Mouse (Mus musculus): ENCODE results near the gene Higd1c.
"Not testable (repeated sequence)": the region's sequence is repeated elsewhere in the genome, so short reads cannot be mapped to it uniquely, and the experiment has no call there.

The Higd1c gene

GRCm38 (mm10) chr15:100406088-100406487 lies 41.7 kb downstream of the Higd1c start:
- in situ Hi-C loops (cut with MboI, MseI) = no loop called here

GRCm38 (mm10) chr15:100410918-100411672 lies 46.8 kb downstream of the Higd1c start:
- in situ Hi-C loops (cut with MboI, MseI) = loop anchor here (5.0 kb wide), 1 partner anchor 41 kb away; no protein-coding TSS in a partner anchor

- in situ Hi-C loops (cut with MboI, MseI) = loop anchor here (5.0 kb wide), 1 partner anchor 41 kb away; no protein-coding TSS in a partner anchor
Observed at GRCm38 (mm10) chr15:100411731-100412130, 47.4 kb downstream of the Higd1c start.

DNA sequence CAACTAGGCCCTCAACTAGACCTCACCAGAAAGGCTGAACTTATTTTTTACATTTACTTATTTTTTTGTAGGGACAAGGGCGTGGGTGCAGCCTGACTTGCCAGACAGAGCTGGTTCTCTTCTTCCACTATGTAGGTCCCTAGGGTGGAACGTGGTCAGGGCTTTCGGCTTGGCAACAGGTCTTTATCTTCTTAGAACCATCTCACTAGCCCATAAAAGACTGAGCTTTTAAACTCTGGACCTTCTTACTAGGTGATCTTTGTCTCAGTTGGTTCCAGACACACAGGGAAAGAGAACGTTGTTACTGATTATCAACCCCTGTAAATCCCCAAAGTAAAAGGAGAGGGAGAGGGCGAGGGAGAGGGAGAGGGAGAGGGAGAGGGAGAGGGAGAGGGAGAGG lies 49.0 kb downstream of the Higd1c start:
- in situ Hi-C loops (cut with MboI, MseI) = loop anchor here (5.0 kb wide), 1 partner anchor 39 kb away; no protein-coding TSS in a partner anchor

GRCm38 (mm10) chr15:100414011-100414410 lies 49.7 kb downstream of the Higd1c start:
- in situ Hi-C loops (cut with MboI, MseI) = loop anchor here (5.0 kb wide), 1 partner anchor 38 kb away; no protein-coding TSS in a partner anchor

- in situ Hi-C loops (cut with MboI, MseI) = loop anchor here (5.0 kb wide), 1 partner anchor 37 kb away; no protein-coding TSS in a partner anchor
Observed at GRCm38 (mm10) chr15:100414942-100415341, 50.6 kb downstream of the Higd1c start.

- in situ Hi-C loops (cut with MboI, MseI) = no loop called here
Observed at GRCm38 (mm10) chr15:100415684-100416083, 51.3 kb downstream of the Higd1c start.

GRCm38 (mm10) chr15:100417854-100418450 lies 53.6 kb downstream of the Higd1c start:
- in situ Hi-C loops (cut with MboI, MseI) = no loop called here

DNA sequence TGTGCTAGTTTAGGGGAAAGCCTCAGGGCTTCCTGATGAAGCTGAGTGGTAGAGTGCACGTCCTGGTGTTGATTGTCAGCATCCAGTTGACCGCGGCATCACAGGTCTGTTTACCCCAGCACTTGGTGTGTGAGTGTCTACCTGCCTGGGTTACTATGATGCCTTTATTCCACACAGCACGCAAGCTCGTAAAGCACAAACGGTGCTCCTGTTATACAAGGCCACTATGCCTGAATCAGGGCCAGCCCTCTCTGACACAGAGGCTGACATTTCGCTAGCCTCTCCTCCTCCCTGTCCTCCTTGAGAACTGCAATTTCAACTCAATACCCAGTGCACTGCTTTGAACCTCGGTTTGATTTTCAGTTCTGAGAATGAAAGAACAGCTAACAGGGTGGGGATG lies 55.0 kb downstream of the Higd1c start:
- in situ Hi-C loops (cut with MboI, MseI) = no loop called here

GRCm38 (mm10) chr15:100419901-100420745 lies 55.8 kb downstream of the Higd1c start:
- in situ Hi-C loops (cut with MboI, MseI) = no loop called here

- in situ Hi-C loops (cut with MboI, MseI) = no loop called here
Observed at GRCm38 (mm10) chr15:100421059-100421757, 56.9 kb downstream of the Higd1c start.

GRCm38 (mm10) chr15:100421758-100422197 lies 57.4 kb downstream of the Higd1c start, which contains the start of gene Gm5475:
Gene Gm5475 (plus strand): TSS chr15:100422147.
- in situ Hi-C loops (cut with MboI, MseI) = not testable (repeated sequence)

- in situ Hi-C loops (cut with MboI, MseI) = no loop called here
Observed at GRCm38 (mm10) chr15:100422476-100422875, 58.1 kb downstream of the Higd1c start.

GRCm38 (mm10) chr15:100422899-100423860 lies 58.8 kb downstream of the Higd1c start:
- in situ Hi-C loops (cut with MboI, MseI) = no loop called here

DNA sequence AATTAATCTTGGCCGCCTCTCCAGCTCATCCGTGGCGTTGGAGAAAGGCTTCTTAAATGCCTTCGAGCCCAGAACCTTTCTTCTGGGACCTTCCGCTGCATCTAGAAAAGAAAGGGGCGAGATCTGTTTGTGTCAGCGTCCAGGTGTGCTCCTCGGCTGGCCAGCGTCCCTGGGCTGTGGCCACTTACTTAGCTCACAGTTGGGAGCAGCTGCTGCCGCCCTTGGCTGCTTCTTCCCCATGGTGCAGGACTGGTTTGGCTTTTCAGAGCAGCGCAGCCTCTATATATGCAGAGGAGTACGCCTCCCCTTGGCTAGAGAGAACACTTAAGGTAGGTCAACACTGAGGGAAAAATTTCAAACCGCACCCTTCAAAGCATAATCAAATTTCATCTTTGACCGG lies 59.6 kb downstream of the Higd1c start:
- in situ Hi-C loops (cut with MboI, MseI) = no loop called here

DNA sequence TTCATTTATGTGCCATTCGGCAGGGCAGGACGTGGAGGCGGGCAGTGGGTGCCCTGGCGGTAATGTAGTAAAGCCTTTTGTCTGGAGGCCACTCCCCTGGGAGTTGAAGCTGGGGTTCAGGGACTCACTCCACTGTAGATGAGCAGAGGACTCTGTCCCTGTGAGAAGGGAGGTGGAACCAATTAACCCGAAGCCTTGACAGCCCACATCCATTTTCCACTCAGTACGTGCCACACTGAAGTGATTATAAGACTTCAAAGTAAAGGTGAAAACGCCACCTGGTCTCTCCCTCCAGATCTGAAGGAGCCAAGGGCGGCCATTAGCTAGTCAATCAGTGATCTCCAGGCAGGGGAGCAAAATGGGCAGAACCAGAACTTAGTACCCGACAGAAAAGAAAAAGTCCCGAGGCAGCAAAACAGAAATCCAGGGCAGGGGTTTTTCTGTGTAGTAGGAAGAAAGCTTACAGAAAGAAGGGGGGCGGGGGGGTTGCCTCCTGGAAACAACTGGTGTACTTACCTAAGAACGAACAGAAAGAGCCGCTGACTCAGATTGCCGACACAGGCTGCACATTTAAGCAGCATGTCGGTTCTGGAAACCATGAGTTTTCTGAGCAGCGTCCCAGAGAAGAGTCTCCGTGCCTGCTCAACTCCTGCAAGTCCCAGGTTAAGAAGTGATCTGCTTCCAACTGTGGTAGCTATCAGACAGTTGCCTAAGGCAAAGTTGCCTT lies 60.2 kb downstream of the Higd1c start, which contains the start of gene Slc11a2:
Slc11a2 (minus strand) TSS at position 677 of the 727 bp plus-strand sequence.
- in situ Hi-C loops (cut with MboI, MseI) = no loop called here

DNA sequence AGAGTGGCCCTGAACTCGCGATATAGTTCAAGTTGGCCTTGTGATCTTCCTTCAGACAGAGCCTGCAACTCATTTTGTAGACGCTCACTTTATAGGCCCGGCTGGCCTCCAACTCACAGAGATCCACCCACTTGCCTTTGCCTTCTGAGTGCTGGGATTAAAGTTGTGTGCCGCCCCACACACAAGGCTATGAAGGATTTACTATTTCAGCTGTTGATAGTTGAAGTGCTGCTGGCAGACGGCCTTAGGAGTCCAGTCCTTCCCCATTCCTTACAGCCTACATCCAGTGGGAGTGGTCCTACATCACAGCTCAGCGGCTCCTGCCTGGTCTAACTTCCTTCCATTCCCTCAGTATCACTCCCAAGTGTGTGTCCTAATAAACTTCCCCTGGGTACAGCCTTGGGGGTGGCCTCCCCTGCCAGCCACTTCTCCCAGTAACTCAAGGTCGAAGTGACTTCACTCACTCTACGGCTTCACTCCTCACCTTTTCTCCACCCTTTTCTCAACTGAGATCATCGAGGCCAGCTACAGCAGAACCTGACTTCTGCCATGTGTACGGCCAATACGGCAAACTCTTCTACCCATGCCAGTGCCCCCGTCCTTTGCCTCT lies 64.1 kb downstream of the Higd1c start:
- in situ Hi-C loops (cut with MboI, MseI) = no loop called here

- in situ Hi-C loops (cut with MboI, MseI) = no loop called here
Observed at GRCm38 (mm10) chr15:100429959-100430565, 65.7 kb downstream of the Higd1c start.
